Mouse (Mus musculus): ENCODE data around the gene Txk. TPM values are rescaled to one million over a fixed set of nuclear protein-coding genes. Genes with fewer than 3 reads are reported as not detected.
A peak's percentile ranks its signal among the peaks of the same experiment; 100 is the strongest.

Txk gene
- polyA plus RNA-seq, 1 experiment from 2014 or later, result 0.23 TPM

DNA sequence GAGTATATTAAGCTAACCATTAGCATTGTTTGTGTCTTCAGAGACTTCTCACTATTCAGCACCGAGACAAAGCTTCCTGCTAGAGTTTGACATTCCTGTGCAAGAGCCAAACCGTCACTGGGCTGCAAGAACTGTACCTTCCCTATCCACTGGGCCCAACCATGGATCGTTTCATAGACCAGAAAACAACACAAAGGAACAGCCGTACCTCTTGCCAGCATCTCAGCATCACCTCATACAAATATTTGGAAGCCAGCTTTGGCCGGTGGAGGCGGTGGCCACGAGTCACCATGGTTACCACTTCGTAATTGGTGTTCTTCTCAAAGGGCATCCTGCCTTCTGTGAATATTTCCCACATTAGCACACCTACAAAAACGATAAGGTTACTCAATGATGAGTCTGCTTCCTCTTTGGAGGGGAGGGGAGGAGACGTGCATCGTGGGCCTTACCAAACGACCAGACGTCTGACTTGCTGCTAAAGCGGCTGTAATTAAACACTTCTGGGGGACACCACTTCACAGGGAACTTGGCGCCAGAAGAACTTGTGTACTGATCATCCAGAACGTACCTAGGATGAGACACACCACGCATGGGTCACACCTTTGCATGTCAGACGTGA is 4.7 kb upstream of the Txk start:
- peak; percentile 62 for ATAC-seq (ENCODE audit: low FRiP score)
- Histone ChIP-seq H3K27me3 (ENCODE audit: control insufficient read depth, insufficient read depth, low read length) (no peaks in the 10 kb centered on the region), H3K27ac (no peak overlapping the region), H3K36me3 (replicated peaks; ENCODE audit: control insufficient read depth, insufficient read depth) (no peaks in the 10 kb centered on the region), H3K9ac (no peak overlapping the region), H3K4me3 (replicated peaks; ENCODE audit: low read length) (no peak overlapping the region), H3K9me3 (ENCODE audit: control insufficient read depth, low read length) (no peaks in the 10 kb centered on the region), H3K4me2 (replicated peaks) (no peak overlapping the region), H3K4me1 (replicated peaks; ENCODE audit: control insufficient read depth, insufficient read depth, low read length) (no peaks in the 10 kb centered on the region)
- no peak for DNase-seq (ENCODE audit: low spot score)
- WGBS, result 65% methylated on average over 18 of the region's 18 CpGs

DNA sequence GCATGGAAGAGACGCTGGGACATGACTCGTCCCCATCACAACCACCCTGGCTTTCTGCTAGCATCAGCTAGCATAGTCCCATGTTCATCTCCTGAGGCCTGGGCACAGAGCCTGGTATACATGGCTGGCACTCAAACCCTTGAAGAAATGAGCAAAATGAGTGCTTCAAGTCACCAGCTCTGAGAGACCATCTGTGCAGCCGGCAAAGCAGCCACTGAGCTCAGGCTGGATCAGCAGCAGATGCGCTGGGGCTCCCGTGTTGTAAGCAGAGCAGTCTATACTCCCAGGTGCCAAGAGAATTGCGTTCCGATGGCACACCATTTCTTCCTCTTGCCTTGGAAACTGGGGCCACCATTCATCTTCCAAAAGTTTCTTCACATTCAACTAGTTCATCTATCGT is 3.4 kb upstream of the Txk start:
- H3K27ac ChIP-seq, result no peak overlapping the region
- no peaks in the 10 kb centered on the region for H3K27me3 ChIP-seq (ENCODE audit: control insufficient read depth, insufficient read depth, low read length)
- no peak for DNase-seq (ENCODE audit: low spot score)
- H3K36me3 ChIP-seq (replicated peaks; ENCODE audit: control insufficient read depth, insufficient read depth), result no peaks in the 10 kb centered on the region
- 88% methylated on average over 8 of the region's 8 CpGs for WGBS
- H3K4me3 ChIP-seq (replicated peaks; ENCODE audit: low read length), result no peak overlapping the region
- no peak overlapping the region for H3K9ac ChIP-seq
- no peak overlapping the region for H3K4me2 ChIP-seq (replicated peaks)
- no peaks in the 10 kb centered on the region for H3K4me1 ChIP-seq (replicated peaks; ENCODE audit: control insufficient read depth, insufficient read depth, low read length)
- no peaks in the 10 kb centered on the region for H3K9me3 ChIP-seq (ENCODE audit: control insufficient read depth, low read length)
- ATAC-seq (ENCODE audit: low FRiP score), result no peak

DNA sequence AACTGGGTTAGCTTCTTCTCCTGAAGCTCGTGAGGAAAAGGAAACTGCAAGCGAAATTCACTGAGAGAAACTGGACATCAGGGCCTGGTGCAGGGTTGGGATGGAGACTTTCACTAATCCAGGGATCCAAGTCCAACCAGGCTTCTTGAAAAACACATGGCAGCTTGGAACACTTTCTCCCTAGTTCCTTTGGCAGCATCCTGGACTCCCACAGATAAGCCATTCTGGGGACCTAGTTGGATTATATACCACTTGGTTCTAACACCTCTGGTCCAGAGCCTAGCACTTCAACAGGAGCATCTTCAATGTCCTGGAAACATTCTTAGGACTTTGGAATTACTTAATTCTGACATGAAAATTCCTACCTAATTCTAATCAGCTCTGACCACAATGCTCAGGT is 2.5 kb upstream of the Txk start:
- H3K36me3 ChIP-seq (replicated peaks; ENCODE audit: control insufficient read depth, insufficient read depth), result no peaks in the 10 kb centered on the region
- H3K4me3 ChIP-seq (replicated peaks; ENCODE audit: low read length), result no peak overlapping the region
- DNase-seq (ENCODE audit: low spot score) (no peak), ATAC-seq (ENCODE audit: low FRiP score) (no peak)
- H3K4me1 ChIP-seq (replicated peaks; ENCODE audit: control insufficient read depth, insufficient read depth, low read length), result no peaks in the 10 kb centered on the region
- no peaks in the 10 kb centered on the region for H3K9me3 ChIP-seq (ENCODE audit: control insufficient read depth, low read length)
- 89% methylated on average over 2 of the region's 2 CpGs for WGBS
- H3K27ac ChIP-seq, result no peak overlapping the region
- no peaks in the 10 kb centered on the region for H3K27me3 ChIP-seq (ENCODE audit: control insufficient read depth, insufficient read depth, low read length)
- no peak overlapping the region for H3K9ac ChIP-seq
- H3K4me2 ChIP-seq (replicated peaks), result no peak overlapping the region

DNA sequence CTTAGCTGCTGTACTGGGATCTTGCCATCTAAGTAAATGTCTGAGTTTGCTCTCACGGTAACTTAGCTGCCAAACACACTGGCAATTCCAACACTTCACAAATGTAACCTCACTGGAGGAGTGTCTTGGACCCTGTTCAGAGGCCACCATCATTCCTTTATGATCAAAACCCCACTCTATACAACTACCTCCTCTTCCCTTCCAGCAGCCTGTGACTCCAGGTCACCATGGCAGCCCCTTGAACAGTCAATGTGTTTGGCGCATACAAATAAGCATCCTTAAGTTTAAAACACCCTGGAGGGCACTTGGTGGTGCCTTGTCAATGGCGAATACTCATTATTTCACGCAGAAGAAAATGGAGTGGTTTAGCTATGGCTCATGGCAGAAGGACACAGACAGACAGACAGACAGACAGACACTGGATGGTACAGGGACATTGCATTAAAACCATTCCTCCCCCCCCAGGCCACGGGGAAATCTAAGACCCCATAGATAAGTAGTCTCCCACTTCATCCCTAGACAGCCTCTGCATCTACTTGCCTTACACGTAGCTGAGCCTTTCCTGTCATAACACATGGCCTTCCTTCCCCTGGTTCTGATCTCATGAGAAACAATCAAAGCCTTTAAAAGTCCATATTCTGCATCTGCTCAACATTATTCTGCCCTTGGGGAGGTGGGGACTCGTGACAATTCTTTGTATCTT is 1.4 kb downstream of the Txk start:
- H3K27me3 ChIP-seq (ENCODE audit: control insufficient read depth, insufficient read depth, low read length), result no peaks in the 10 kb centered on the region
- no peak overlapping the region for H3K4me2 ChIP-seq (replicated peaks)
- peak overlapping the region; percentile 14; the same call in 1 of the 2 replicates for H3K27ac ChIP-seq
- ATAC-seq (ENCODE audit: low FRiP score), result peak; percentile 83
- no peak overlapping the region for H3K9ac ChIP-seq
- H3K4me1 ChIP-seq (replicated peaks; ENCODE audit: control insufficient read depth, insufficient read depth, low read length), result no peaks in the 10 kb centered on the region
- 71% methylated on average over 7 of the region's 7 CpGs for WGBS
- H3K4me3 ChIP-seq (replicated peaks; ENCODE audit: low read length), result no peak overlapping the region
- H3K36me3 ChIP-seq (replicated peaks; ENCODE audit: control insufficient read depth, insufficient read depth), result no peaks in the 10 kb centered on the region
- DNase-seq (ENCODE audit: low spot score), result no peak
- no peaks in the 10 kb centered on the region for H3K9me3 ChIP-seq (ENCODE audit: control insufficient read depth, low read length)

DNA sequence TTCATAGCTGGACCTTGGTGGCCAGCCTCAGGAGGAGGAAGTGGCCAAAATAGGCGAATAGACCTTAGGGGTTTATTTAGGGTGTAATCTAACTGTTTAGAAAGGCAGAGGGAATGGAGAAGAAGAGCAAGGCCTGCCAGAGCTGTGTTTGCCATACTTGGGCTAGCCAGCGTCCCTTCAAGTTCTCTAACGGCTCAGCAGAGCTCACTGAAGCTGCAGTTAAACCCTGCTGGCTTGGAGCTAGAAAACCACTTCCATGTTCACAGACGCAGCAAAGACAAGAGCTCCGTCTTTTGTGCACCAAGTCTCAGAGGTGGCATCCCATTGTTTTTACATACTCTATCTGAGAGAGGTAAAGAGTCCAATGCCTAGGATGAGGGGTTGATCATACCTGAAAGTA is 2.4 kb downstream of the Txk start:
- no peak overlapping the region for H3K27ac ChIP-seq
- WGBS, result 84% methylated on average over 5 of the region's 5 CpGs
- H3K4me2 ChIP-seq (replicated peaks), result no peak overlapping the region

DNA sequence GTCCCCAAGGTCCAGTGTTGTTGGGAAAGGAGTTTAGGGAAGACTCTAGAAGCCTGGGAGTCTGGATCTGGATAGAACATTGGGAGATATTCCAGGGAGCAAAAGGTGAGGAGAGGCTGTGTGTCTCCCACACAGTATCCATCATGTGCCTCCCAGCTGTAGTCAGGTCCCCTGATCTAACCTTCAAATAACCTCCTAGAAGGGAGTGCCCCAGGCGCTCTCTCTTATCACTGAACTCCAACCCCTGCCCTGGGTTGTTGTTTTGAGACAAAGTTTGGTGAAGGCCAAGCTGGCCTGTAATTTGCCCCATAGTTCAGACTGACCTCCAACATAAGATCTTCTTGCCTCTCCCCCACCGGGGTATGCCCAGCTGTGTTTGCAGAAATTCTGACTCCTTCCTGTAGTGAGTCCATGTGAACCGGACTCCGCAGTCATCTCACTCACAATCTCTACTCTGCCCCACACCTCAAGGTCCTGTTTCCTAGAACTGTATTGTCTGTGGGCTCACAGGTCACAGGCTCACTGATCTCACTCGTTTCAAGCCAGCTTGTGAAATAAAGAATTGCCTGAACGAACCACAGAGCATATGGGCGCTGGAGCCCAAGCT is 3.8 kb downstream of the Txk start:
- H3K4me1 ChIP-seq (replicated peaks; ENCODE audit: control insufficient read depth, insufficient read depth, low read length), result no peaks in the 10 kb centered on the region
- H3K36me3 ChIP-seq (replicated peaks; ENCODE audit: control insufficient read depth, insufficient read depth), result no peaks in the 10 kb centered on the region
- no peaks in the 10 kb centered on the region for H3K9me3 ChIP-seq (ENCODE audit: control insufficient read depth, low read length)
- WGBS, result 77% methylated on average over 7 of the region's 7 CpGs
- H3K27me3 ChIP-seq (ENCODE audit: control insufficient read depth, insufficient read depth, low read length), result no peaks in the 10 kb centered on the region
- DNase-seq (ENCODE audit: low spot score) (no peak), ATAC-seq (ENCODE audit: low FRiP score) (no peak)
- H3K4me2 ChIP-seq (replicated peaks), result no peak overlapping the region
- H3K4me3 ChIP-seq (replicated peaks; ENCODE audit: low read length), result no peak overlapping the region
- H3K27ac ChIP-seq, result no peak overlapping the region
- no peak overlapping the region for H3K9ac ChIP-seq

More for the DNA sequence above, 2.4 kb downstream of the Txk start:
- H3K27me3 ChIP-seq (ENCODE audit: control insufficient read depth, insufficient read depth, low read length), result no peaks in the 10 kb centered on the region
- ATAC-seq (ENCODE audit: low FRiP score), result no peak
- no peak overlapping the region for H3K4me3 ChIP-seq (replicated peaks; ENCODE audit: low read length)
- no peaks in the 10 kb centered on the region for H3K9me3 ChIP-seq (ENCODE audit: control insufficient read depth, low read length)
- H3K36me3 ChIP-seq (replicated peaks; ENCODE audit: control insufficient read depth, insufficient read depth), result no peaks in the 10 kb centered on the region
- H3K9ac ChIP-seq, result no peak overlapping the region
- H3K4me1 ChIP-seq (replicated peaks; ENCODE audit: control insufficient read depth, insufficient read depth, low read length), result no peaks in the 10 kb centered on the region
- no peak for DNase-seq (ENCODE audit: low spot score)

DNA sequence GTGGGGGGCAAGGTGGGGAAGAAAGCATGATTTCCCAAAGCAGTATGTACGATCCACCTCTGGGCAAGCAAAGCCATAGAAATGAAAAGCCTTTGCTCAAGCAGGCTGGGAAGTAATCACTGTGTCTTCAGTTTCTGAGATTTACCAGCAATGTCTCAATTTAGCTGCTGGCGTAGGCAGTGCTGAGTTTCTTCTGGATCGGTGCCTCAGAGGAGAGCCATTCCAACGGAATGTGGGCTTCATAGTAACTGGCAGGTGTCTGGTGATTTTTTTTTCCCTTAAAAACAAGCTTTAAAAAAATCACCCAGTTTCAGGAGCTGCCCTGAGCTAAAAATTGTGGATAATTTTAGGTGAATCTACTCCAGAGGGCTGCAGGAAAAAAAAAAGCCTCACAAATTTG is 5.2 kb downstream of the Txk start:
- no peak overlapping the region for H3K4me3 ChIP-seq (replicated peaks; ENCODE audit: low read length)
- 80% methylated on average over 4 of the region's 4 CpGs for WGBS
- H3K27me3 ChIP-seq (ENCODE audit: control insufficient read depth, insufficient read depth, low read length), result no peaks in the 10 kb centered on the region
- H3K4me2 ChIP-seq (replicated peaks), result no peak overlapping the region
- DNase-seq (ENCODE audit: low spot score), result no peak
- no peaks in the 10 kb centered on the region for H3K4me1 ChIP-seq (replicated peaks; ENCODE audit: control insufficient read depth, insufficient read depth, low read length)
- no peak overlapping the region for H3K27ac ChIP-seq
- no peaks in the 10 kb centered on the region for H3K9me3 ChIP-seq (ENCODE audit: control insufficient read depth, low read length)
- ATAC-seq (ENCODE audit: low FRiP score), result no peak
- H3K36me3 ChIP-seq (replicated peaks; ENCODE audit: control insufficient read depth, insufficient read depth), result no peaks in the 10 kb centered on the region
- no peak overlapping the region for H3K9ac ChIP-seq

DNA sequence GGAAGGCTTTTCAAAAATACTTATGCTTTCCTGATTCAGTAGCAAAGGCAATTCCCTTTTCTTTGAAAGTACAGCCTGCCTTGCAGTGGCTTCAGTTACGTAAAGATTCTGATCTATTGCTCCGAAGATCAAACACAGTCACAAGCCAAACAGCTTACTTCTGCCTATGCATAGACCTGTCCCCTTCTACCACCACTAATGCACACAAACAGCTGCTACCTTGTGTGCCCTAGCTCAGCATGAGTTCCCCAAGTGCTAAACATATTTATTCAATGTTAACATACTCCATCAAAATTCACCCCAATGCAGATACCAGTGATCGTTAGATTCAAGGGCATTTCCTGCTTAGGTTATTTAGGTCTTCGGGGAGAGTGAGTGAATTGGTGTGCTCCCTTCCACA is 6.1 kb downstream of the Txk start:
- 82% methylated on average over 4 of the region's 4 CpGs for WGBS

DNA sequence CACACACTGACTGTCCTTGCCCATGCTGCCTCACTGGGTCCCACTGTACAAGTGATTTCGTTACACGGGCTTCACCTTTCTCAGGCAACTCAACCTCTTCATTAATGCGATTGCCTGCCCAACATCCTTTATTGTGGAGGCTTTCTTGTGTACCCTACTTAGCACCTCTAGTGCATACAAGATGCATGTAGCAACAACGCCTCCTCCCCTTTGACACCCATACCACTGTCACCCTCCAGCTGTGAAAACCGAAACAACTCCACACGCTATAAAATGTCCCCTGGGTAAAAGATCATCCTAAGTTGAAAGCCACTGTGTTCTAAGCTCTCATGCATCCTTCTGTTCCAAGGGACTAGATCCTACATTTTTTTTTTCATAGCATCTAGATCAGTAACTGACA is 9.5 kb downstream of the Txk start:
- DNase-seq (ENCODE audit: low spot score), result no peak
- no peaks in the 10 kb centered on the region for H3K4me1 ChIP-seq (replicated peaks; ENCODE audit: control insufficient read depth, insufficient read depth, low read length)
- no peak for ATAC-seq (ENCODE audit: low FRiP score)
- H3K4me2 ChIP-seq (replicated peaks), result no peak overlapping the region
- no peak overlapping the region for H3K27ac ChIP-seq
- H3K9ac ChIP-seq, result no peak overlapping the region
- H3K27me3 ChIP-seq (ENCODE audit: control insufficient read depth, insufficient read depth, low read length), result no peaks in the 10 kb centered on the region
- H3K4me3 ChIP-seq (replicated peaks; ENCODE audit: low read length), result no peak overlapping the region
- WGBS, result 93% methylated on average over 6 of the region's 6 CpGs
- H3K9me3 ChIP-seq (ENCODE audit: control insufficient read depth, low read length), result no peaks in the 10 kb centered on the region
- H3K36me3 ChIP-seq (replicated peaks; ENCODE audit: control insufficient read depth, insufficient read depth), result no peaks in the 10 kb centered on the region

More for the DNA sequence above, 6.1 kb downstream of the Txk start:
- no peak overlapping the region for H3K27ac ChIP-seq
- H3K27me3 ChIP-seq (ENCODE audit: control insufficient read depth, insufficient read depth, low read length), result no peaks in the 10 kb centered on the region
- no peak overlapping the region for H3K4me2 ChIP-seq (replicated peaks)
- DNase-seq (ENCODE audit: low spot score) (no peak), ATAC-seq (ENCODE audit: low FRiP score) (no peak)
- H3K36me3 ChIP-seq (replicated peaks; ENCODE audit: control insufficient read depth, insufficient read depth), result no peaks in the 10 kb centered on the region
- H3K4me1 ChIP-seq (replicated peaks; ENCODE audit: control insufficient read depth, insufficient read depth, low read length), result no peaks in the 10 kb centered on the region
- no peaks in the 10 kb centered on the region for H3K9me3 ChIP-seq (ENCODE audit: control insufficient read depth, low read length)
- no peak overlapping the region for H3K9ac ChIP-seq
- no peak overlapping the region for H3K4me3 ChIP-seq (replicated peaks; ENCODE audit: low read length)

Measured in hindbrain, embryonic 14.5 days (tissue).